27 mouse cellular contexts compared by ENCODE assay signal in genomic region chr10:108657669-108658068, GRCm38 (mm10). TPM values are rescaled to one million over a fixed set of nuclear protein-coding genes. Genes with fewer than 3 reads are reported as not detected.
A peak's percentile ranks its signal among the peaks of the same experiment; 100 is the strongest.
DNase-seq lines count a peak whose midpoint lies in the region; TF ChIP-seq lines count a peak whose summit lies in the region.
"Had no signal": no experiment of that assay in that cellular context is flagged by ENCODE, and none has a peak within 500 bp of the region (broad histone marks: within the 10 kb centered on the region; RNA-seq: fewer than 3 reads in every experiment).

No protein-coding gene starts in this region.

- no peak; the same call in 1 of the 2 replicates for TF ChIP-seq RAD21 in CH12.LX (IDR thresholded peaks at IDR 0.05; ENCODE audit: low read depth, low read length)

- peak; percentile 51 for TF ChIP-seq CTCF in layer of hippocampus, adult 2 months (conservative IDR thresholded peaks at IDR 0.05)
- no peak for TF ChIP-seq CTCF in liver, adult 2 months (IDR thresholded peaks at IDR 0.05; ENCODE audit: low read depth, low read length)
- TF ChIP-seq CTCF in CH12.LX (conservative IDR thresholded peaks at IDR 0.05 in 1 of 2, IDR thresholded peaks at IDR 0.05 in 1 of 2; ENCODE audit: low read depth in 2 of 2, low read length in 2 of 2): peak in 1 of 2 experiments; percentile 45; a peak in 2 of 4 replicates

- no peaks in the 10 kb centered on the region for H3K27me3 ChIP-seq in liver, adult 2 months (ENCODE audit: control insufficient read depth, insufficient read depth, low read length)
- no peaks in the 10 kb centered on the region for H3K27me3 ChIP-seq in CH12.LX (replicated peaks)
- H3K27me3 ChIP-seq: embryonic facial prominence, embryonic 13.5 days; embryonic facial prominence, embryonic 15.5 days; forebrain, embryonic 12.5 days had no signal

- no peak for TF ChIP-seq EP300 in CH12.LX (IDR thresholded peaks at IDR 0.05; ENCODE audit: low read length)

- H3K4me1 ChIP-seq in liver, adult 2 months (ENCODE audit: control insufficient read depth, insufficient read depth, low read length): no peaks in the 10 kb centered on the region
- no peaks in the 10 kb centered on the region for H3K4me1 ChIP-seq in CH12.LX (ENCODE audit: control insufficient read depth in 1 of 2, insufficient read depth in 2 of 2)
- H3K4me1 ChIP-seq: embryonic facial prominence, embryonic 13.5 days; embryonic facial prominence, embryonic 15.5 days; forebrain, embryonic 10.5 days; forebrain, embryonic 12.5 days had no signal

- no peak for TF ChIP-seq POLR2A in liver, adult 2 months (IDR thresholded peaks at IDR 0.05; ENCODE audit: extremely low read depth, insufficient read depth, low read length)
- TF ChIP-seq POLR2A in CH12.LX (IDR thresholded peaks at IDR 0.05; ENCODE audit: low read depth, low read length): no peak

- H3K27ac ChIP-seq in layer of hippocampus, adult 2 months: peak overlapping the region; percentile 63
- H3K27ac ChIP-seq in liver, adult 2 months (replicated peaks; ENCODE audit: insufficient read depth, low read depth, low read length): no peak overlapping the region
- no peak overlapping the region for H3K27ac ChIP-seq in CH12.LX (ENCODE audit: insufficient read depth, low read depth)
- H3K27ac ChIP-seq: embryonic facial prominence, embryonic 13.5 days; embryonic facial prominence, embryonic 15.5 days; forebrain, embryonic 10.5 days; forebrain, embryonic 12.5 days had no signal

- H3K9me3 ChIP-seq in CH12.LX (replicated peaks; ENCODE audit: low read length): no peaks in the 10 kb centered on the region
- H3K9me3 ChIP-seq: embryonic facial prominence, embryonic 13.5 days; embryonic facial prominence, embryonic 15.5 days; forebrain, embryonic 10.5 days; forebrain, embryonic 12.5 days had no signal

- H3K4me2 ChIP-seq in CH12.LX (ENCODE audit: insufficient read depth, low read depth, poor library complexity, severe bottlenecking): no peak overlapping the region
- H3K4me2 ChIP-seq: embryonic facial prominence, embryonic 13.5 days; embryonic facial prominence, embryonic 15.5 days; forebrain, embryonic 12.5 days had no signal

- in situ Hi-C loops in CH12.LX (cut with MboI; ENCODE audit: low pct_ligation_motif_present, low pct_unique_long_range_greater_than_20kb, low sequenced_read_pairs): no loop called here

- dilution Hi-C loops in CH12.LX (cut with MboI; ENCODE audit: extremely low pct_ligation_motif_present, extremely low pct_unique_long_range_greater_than_20kb, low sequenced_read_pairs): no loop called here

- H3K4me3 ChIP-seq in layer of hippocampus, adult 2 months: no peak overlapping the region
- no peak overlapping the region for H3K4me3 ChIP-seq in liver, adult 2 months (ENCODE audit: insufficient read depth, low read depth, low read length)
- no peak overlapping the region for H3K4me3 ChIP-seq in CH12.LX (replicated peaks in 1 of 3; ENCODE audit: low read depth in 2 of 3, low read length in 2 of 3, poor library complexity in 1 of 3)
- H3K4me3 ChIP-seq: embryonic facial prominence, embryonic 13.5 days; embryonic facial prominence, embryonic 15.5 days; erythroblast, embryonic 14.5 days; forebrain, embryonic 10.5 days; forebrain, embryonic 12.5 days had no signal

- no peak overlapping the region for H3K9ac ChIP-seq in liver, adult 2 months (ENCODE audit: low read depth, low read length)
- no peak overlapping the region for H3K9ac ChIP-seq in CH12.LX (ENCODE audit: insufficient read depth, low read depth)
- H3K9ac ChIP-seq: embryonic facial prominence, embryonic 13.5 days; embryonic facial prominence, embryonic 15.5 days; forebrain, embryonic 12.5 days had no signal

- no peak for DNase-seq in layer of hippocampus, adult 2 months (ENCODE audit: low spot score in 2 of 2)
- DNase-seq in layer of hippocampus, adult 18-20 months (ENCODE audit: low spot score in 2 of 2): no peak
- peak; percentile 68 for DNase-seq in liver, adult 2 months (ENCODE audit: extremely low read depth, low read depth, low spot score)
- DNase-seq in liver (no peak), CH12.LX (ENCODE audit: extremely low read depth) (no peak)
- DNase-seq: adrenal gland, adult 2 months; adrenal gland, postnatal 10 days; adrenal gland, postnatal 25 days; B cell, adult 2 months; cerebellum, adult 11 months; cerebellum, adult 18-20 months; cerebellum, adult 8-10 months; cerebellum, adult 9-11 months; cerebellum, postnatal 14 days; cerebellum, postnatal 36 days; embryo, embryonic 11 days had no signal

- no peaks in the 10 kb centered on the region for H3K79me2 ChIP-seq in liver, adult 2 months (ENCODE audit: control insufficient read depth, insufficient read depth, low read length)
- no peaks in the 10 kb centered on the region for H3K79me2 ChIP-seq in CH12.LX (replicated peaks; ENCODE audit: control insufficient read depth, extremely low read depth, insufficient read depth, poor library complexity, severe bottlenecking)

- no peaks in the 10 kb centered on the region for H3K36me3 ChIP-seq in liver, adult 2 months (ENCODE audit: control insufficient read depth, insufficient read depth, low read length)
- no peaks in the 10 kb centered on the region for H3K36me3 ChIP-seq in CH12.LX (replicated peaks in 1 of 2; ENCODE audit: control insufficient read depth in 1 of 2, insufficient read depth in 1 of 2, low read length in 1 of 2)
- H3K36me3 ChIP-seq: embryonic facial prominence, embryonic 13.5 days; embryonic facial prominence, embryonic 15.5 days; forebrain, embryonic 10.5 days; forebrain, embryonic 12.5 days had no signal

TF ChIP-seq in CH12.LX, 34 proteins besides CTCF, POLR2A, EP300 and RAD21:
- TF ChIP-seq SMC3 (IDR thresholded peaks at IDR 0.05; ENCODE audit: low read depth, low read length) (peak; percentile 12; the same call in 1 of the 2 replicates), TCF12 (IDR thresholded peaks at IDR 0.05; ENCODE audit: low read depth, low read length) (no peak)
TF ChIP-seq in CH12.LX: peak in this region for 1.

RNA-seq across cellular contexts. Expression of gene Gm5136, which starts 42.3 kb away (rescaled TPM):
- 1 to 10 TPM; 3.5 TPM for total RNA-seq in layer of hippocampus, adult 2 months (2021)
- 1 to 10 TPM; 1.9 to 2.7 TPM for total RNA-seq in layer of hippocampus, adult 18-20 months (2021)
- 0.34 and 0.46 TPM in 2 replicates for total RNA-seq in liver, adult 2 months (2014; rRNA removed)
- polyA plus RNA-seq in liver, adult 2 months (2012; rRNA removed): not detected in 2 replicates
- total RNA-seq in CH12.LX (2012; rRNA removed) (not detected in 2 replicates), CH12.LX (2014; rRNA removed) (not detected in 2 replicates)
- not detected in 2 replicates for polyA plus RNA-seq in CH12.LX (2012; ENCODE audit: insufficient read length, low read depth)
- total RNA-seq: adrenal gland, adult 2 months; adrenal gland, postnatal 10 days; adrenal gland, postnatal 25 days; adrenal gland, postnatal 4 days; common myeloid progenitor, adult 5-6 weeks; MEL had no signal
- polyA plus RNA-seq: adrenal gland, adult 2 months; CD4-positive, CD25-positive, alpha-beta regulatory T cell, adult 4 months; embryonic facial prominence, embryonic 11.5 days; embryonic facial prominence, embryonic 13.5 days; embryonic facial prominence, embryonic 15.5 days; erythroblast, embryonic 14.5 days; forebrain, embryonic 10.5 days; forebrain, embryonic 14.5 days had no signal
